Mouse (Mus musculus) mammary gland, adult 2 months (tissue): ENCODE measurements around the gene Sertad4. TPM values are rescaled to one million over a fixed set of nuclear protein-coding genes. Genes with fewer than 3 reads are reported as not detected.

ENCODE experiments used
- polyA plus RNA-seq: library from polyadenylated mRNA; depleted of rRNA; stranded (reverse); fragments of >200 nt; gene quantifications from 2 replicates; pipeline ENCODE4 v1.2.3, GENCODE M21; 2012; ENCODE audit warnings: low replicate concordance; rRNA removed

Gene Sertad4
- 2.7 and 4.7 TPM in 2 replicates for polyA plus RNA-seq

DNA sequence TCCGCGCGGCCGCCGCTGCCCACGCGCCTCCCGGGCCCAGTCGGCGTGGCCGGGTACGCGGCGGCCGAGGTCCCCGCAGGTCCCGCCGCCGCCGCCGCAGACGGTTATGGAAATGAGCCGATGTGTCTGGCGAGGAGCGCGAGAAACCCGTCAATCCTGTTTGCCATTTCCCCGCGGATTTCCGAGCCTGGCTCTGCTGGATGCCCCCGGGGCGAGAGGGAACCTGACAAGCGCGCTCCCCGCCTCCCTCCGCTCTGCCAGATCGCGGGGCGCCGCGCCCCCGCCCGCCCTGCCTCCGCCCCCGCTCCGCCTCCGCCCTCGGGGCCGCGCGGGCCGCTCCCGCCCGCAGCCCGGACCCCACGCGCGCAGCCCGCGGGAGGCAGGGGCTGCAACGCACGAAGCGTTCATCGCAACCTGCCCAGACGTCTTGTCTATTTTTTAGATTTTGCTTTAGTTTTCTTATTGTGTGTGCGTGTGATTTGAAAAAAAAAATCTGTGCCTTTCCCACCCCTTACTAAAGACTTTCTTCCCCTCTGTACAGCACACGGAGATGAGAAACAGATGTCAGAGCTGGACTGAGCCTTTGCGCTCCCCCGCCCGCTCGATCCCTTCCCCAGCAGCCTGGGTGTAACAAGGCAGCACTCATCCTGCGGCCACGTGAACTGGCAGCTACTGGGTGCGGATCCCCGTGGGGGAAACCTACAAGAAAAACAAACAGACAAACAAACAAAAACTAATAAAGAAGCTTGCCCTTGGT lies at the start of gene Sertad4:
Gene Sertad4 (minus strand): TSS at position 283 of the 757 bp plus-strand sequence.

Other genes starting within 250 kb of the Sertad4 start
- gene Hhat, start 84.5 kb downstream of the Sertad4 start, polyA plus RNA-seq: 5.1 and 7.6 TPM in 2 replicates
- gene Syt14, start 180.0 kb upstream of the Sertad4 start, polyA plus RNA-seq: 0.14 and 0.26 TPM in 2 replicates